In genomic region chr4:141817706-141818105, GRCm38 (mm10) we compare ENCODE assay signal across 13 mouse cellular contexts. TPM values are rescaled to one million over a fixed set of nuclear protein-coding genes. Genes with fewer than 3 reads are reported as not detected.
"Had no signal": no experiment of that assay in that cellular context is flagged by ENCODE, and none has a peak within 500 bp of the region (broad histone marks: within the 10 kb centered on the region; RNA-seq: fewer than 3 reads in every experiment).

No protein-coding gene starts in this region.

- DNase-seq: lung, adult 18-20 months; lung, embryonic 14.5 days; lung, postnatal 10 days; midbrain, embryonic 14.5 days; retina, postnatal 1 day; right cerebral cortex, adult 18-20 months; right cerebral cortex, postnatal 25 days; right cerebral cortex, postnatal 4 days; spleen, adult 18-20 months; thymus, adult 18-20 months; thymus, postnatal 14 days had no signal

RNA-seq across cellular contexts. Expression of gene Cela2a, which starts 8.3 kb away (rescaled TPM):
- total RNA-seq: megakaryocyte, adult 5-6 weeks; megakaryocyte-erythroid progenitor cell, adult 5-6 weeks had no signal

RNA-seq across cellular contexts. Expression of gene Ctrc, which starts 28.5 kb away (rescaled TPM):
- total RNA-seq: megakaryocyte, adult 5-6 weeks; megakaryocyte-erythroid progenitor cell, adult 5-6 weeks had no signal
